Comparison of ENCODE assay signal across 12 mouse cellular contexts in the genomic region with DNA sequence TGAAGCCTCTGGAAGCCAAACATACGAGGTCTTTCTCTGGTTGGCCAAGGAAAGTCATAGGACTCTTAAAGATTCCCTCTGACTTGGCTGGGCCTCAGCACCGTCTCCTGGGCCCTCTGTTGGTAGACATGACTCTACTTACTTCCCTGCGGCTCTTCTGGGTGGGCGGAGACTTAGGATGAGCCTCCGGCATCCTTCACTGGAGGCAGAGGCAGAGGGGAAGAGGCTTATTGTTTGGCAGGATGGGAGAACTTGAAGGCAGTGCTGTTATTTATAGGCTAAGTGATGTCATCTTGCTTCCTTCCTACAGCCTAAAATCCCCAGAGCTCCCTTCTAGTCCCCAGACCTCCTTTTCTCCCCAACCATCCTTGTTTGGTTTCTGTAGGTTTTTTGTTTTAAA. TPM values are rescaled to one million over a fixed set of nuclear protein-coding genes. Genes with fewer than 3 reads are reported as not detected.
DNase-seq lines count a peak whose midpoint lies in the region; ATAC-seq and TF ChIP-seq lines count a peak whose summit lies in the region.
"Had no signal": no experiment of that assay in that cellular context is flagged by ENCODE, and none has a peak within 500 bp of the region (broad histone marks: within the 10 kb centered on the region; RNA-seq: fewer than 3 reads in every experiment).

No protein-coding gene starts in this region.

- no peaks in the 10 kb centered on the region for H3K27me3 ChIP-seq in intestine, postnatal 0 days (replicated peaks; ENCODE audit: control insufficient read depth, insufficient read depth, low read length)

- no peaks in the 10 kb centered on the region for H3K36me3 ChIP-seq in intestine, postnatal 0 days (ENCODE audit: control insufficient read depth, insufficient read depth)
- H3K36me3 ChIP-seq: forebrain, embryonic 10.5 days had no signal

- DNase-seq in embryo, embryonic 10 days (ENCODE audit: low spot score) = peak; percentile 25
- DNase-seq in embryo, embryonic 9.5 days (ENCODE audit: extremely low spot score) = no peak
- DNase-seq in kidney, adult 9 months = peak; percentile 35
- DNase-seq in kidney, adult 11 months = no peak
- DNase-seq in lung, postnatal 25 days (ENCODE audit: low spot score) = peak; percentile 37
- DNase-seq in adrenal gland, adult (ENCODE audit: inconsistent age in 2 of 2, low spot score in 1 of 2) = no peak
- no peak for DNase-seq in urinary bladder, postnatal 14 days (ENCODE audit: low spot score)
- DNase-seq: cerebellum, postnatal 10 days; right cerebral cortex, adult 18-20 months had no signal

- H3K4me2 ChIP-seq in intestine, postnatal 0 days (replicated peaks; ENCODE audit: low read depth) = no peak overlapping the region

- no peak overlapping the region for H3K9ac ChIP-seq in intestine, postnatal 0 days (ENCODE audit: low read depth, low read length)

- WGBS in intestine, postnatal 0 days = 53% methylated on average over 5 of the region's 5 CpGs

- no peaks in the 10 kb centered on the region for H3K9me3 ChIP-seq in intestine, postnatal 0 days (ENCODE audit: control insufficient read depth)
- H3K9me3 ChIP-seq: forebrain, embryonic 10.5 days had no signal

- TF ChIP-seq CTCF in intestine, postnatal 0 days (IDR thresholded peaks at IDR 0.05; ENCODE audit: low read depth) = peak; percentile 12; the same call in 1 of the 2 replicates

- no peak overlapping the region for H3K27ac ChIP-seq in intestine, postnatal 0 days (ENCODE audit: low read depth, low read length)
- H3K27ac ChIP-seq: forebrain, embryonic 10.5 days; left cerebral cortex, adult 2 months had no signal

- ATAC-seq in intestine, postnatal 0 days = no peak

- H3K4me1 ChIP-seq in intestine, postnatal 0 days (replicated peaks; ENCODE audit: control insufficient read depth, insufficient read depth, low read length) = peaks cover 4% of the 10 kb centered on the region; the same call in 1 of the 2 replicates

- no peak overlapping the region for H3K4me3 ChIP-seq in intestine, postnatal 0 days (ENCODE audit: low read depth, low read length)
- H3K4me3 ChIP-seq: forebrain, embryonic 10.5 days; left cerebral cortex, adult 2 months had no signal

RNA-seq across cellular contexts. Expression of a gene that starts 40.8 kb away (rescaled TPM):
- 26.3 and 26.5 TPM in 2 replicates for polyA plus RNA-seq in intestine, postnatal 0 days (2015; fragmentation: Nextera tagmentation; extraction: Ambion mirVana)

RNA-seq across cellular contexts. Expression of a gene that starts 41.0 kb away (rescaled TPM):
- polyA plus RNA-seq in intestine, postnatal 0 days (2015; fragmentation: Nextera tagmentation; extraction: Ambion mirVana) = 3.5 and 4.3 TPM in 2 replicates

Comparison
In these comparisons a context has a peak if more than half of its experiments do, and no peak if none do; other contexts are left out.
1. DNase-seq: peak in embryo, embryonic 10 days (single experiment), kidney, adult 9 months (single experiment) and lung, postnatal 25 days (single experiment); none in embryo, embryonic 9.5 days (single experiment), kidney, adult 11 months (single experiment), adrenal gland, adult (0 of 2) and urinary bladder, postnatal 14 days (single experiment).